Mouse (Mus musculus) liver, embryonic 12.5 days (tissue): Measurements from ENCODE around the gene Rap1gap. TPM values are rescaled to one million over a fixed set of nuclear protein-coding genes. Genes with fewer than 3 reads are reported as not detected.
A peak's percentile ranks its signal among the peaks of the same experiment; 100 is the strongest.

ENCODE experiments used
- ATAC-seq: fragments of 200-750 bp; cut with Nextera tagmentation; 2 replicates; pipeline ENCODE4 v1.8.0; 2017; ENCODE audit warnings: moderate number of reproducible peaks, mild to moderate bottlenecking, moderate library complexity
- H3K27ac ChIP-seq: fragments of 300-500 bp; sonication (generic); 2 replicates; pipeline ENCODE4 v1.5.1; 2016; ENCODE audit warnings: mild to moderate bottlenecking
- H3K27me3 ChIP-seq: fragments of 300-500 bp; sonication (generic); replicated peaks from 2 replicates; pipeline ENCODE4 v1.6.1; 2016; ENCODE audit warnings: mild to moderate bottlenecking, moderate library complexity
- H3K36me3 ChIP-seq: fragments of 300-500 bp; sonication (generic); 2 replicates; pipeline ENCODE4 v1.6.1; 2016; ENCODE audit warnings: mild to moderate bottlenecking, moderate library complexity
- H3K4me1 ChIP-seq: fragments of 300-500 bp; sonication (generic); 2 replicates; pipeline ENCODE4 v1.6.1; 2016
- H3K4me2 ChIP-seq: fragments of 300-500 bp; sonication (generic); 2 replicates; pipeline ENCODE4 v1.6.1; 2016; ENCODE audit warnings: mild to moderate bottlenecking, moderate library complexity
- H3K4me3 ChIP-seq: fragments of 300-500 bp; sonication (generic); 2 replicates; pipeline ENCODE4 v1.5.1; 2016; ENCODE audit warnings: mild to moderate bottlenecking, moderate library complexity
- H3K9ac ChIP-seq: fragments of 300-500 bp; sonication (generic); 2 replicates; pipeline ENCODE4 v1.6.1; 2016; ENCODE audit warnings: mild to moderate bottlenecking, moderate library complexity
- H3K9me3 ChIP-seq: fragments of 300-500 bp; sonication (generic); replicated peaks from 2 replicates; pipeline ENCODE4 v1.6.1; 2016; ENCODE audit warnings: mild to moderate bottlenecking, moderate library complexity
- WGBS: fragments of 180-500 bp; shearing (Covaris S2); methylation state at CpG from one replicate; pipeline ENCODE4 v1.1.7; 2016; ENCODE audit not compliant: insufficient replicate concordance; 5-methylcytosine and 5-hydroxymethylcytosine counted together
- polyA plus RNA-seq: library from polyadenylated mRNA; unstranded; fragments of >200 nt; fragmentation: Nextera tagmentation; extraction: Ambion mirVana; gene quantifications from 2 replicates; pipeline ENCODE4 v1.2.1, GENCODE M21; 2016

Gene Rap1gap
- polyA plus RNA-seq, 1 experiment from 2014 or later: 2.3 TPM

- Histone ChIP-seq H3K9me3 (no peaks in the 10 kb centered on the region), H3K27me3 (peaks cover 72% of the 10 kb centered on the region), H3K36me3 (no peaks in the 10 kb centered on the region), H3K4me3 (no peak overlapping the region), H3K4me2 (no peak overlapping the region), H3K4me1 (peaks cover 33% of the 10 kb centered on the region), H3K27ac (no peak overlapping the region), H3K9ac (no peak overlapping the region)
- WGBS: 57% methylated on average over 15 of the region's 15 CpGs
- ATAC-seq: no peak
These were observed 53.1 kb downstream of the Rap1gap start for GRCm38 (mm10) chr4:137717671-137718070.

GRCm38 (mm10) chr4:137719378-137720077 lies 55.0 kb downstream of the Rap1gap start:
- Histone ChIP-seq H3K36me3 (no peaks in the 10 kb centered on the region), H3K9me3 (no peaks in the 10 kb centered on the region), H3K27me3 (peaks cover 90% of the 10 kb centered on the region), H3K9ac (no peak overlapping the region), H3K4me1 (peaks cover 32% of the 10 kb centered on the region), H3K4me3 (no peak overlapping the region), H3K27ac (no peak overlapping the region), H3K4me2 (no peak overlapping the region)
- ATAC-seq: no peak
- 25% methylated on average over 15 of the region's 15 CpGs for WGBS

GRCm38 (mm10) chr4:137721563-137721962 lies 57.0 kb downstream of the Rap1gap start:
- Histone ChIP-seq H3K9me3 (no peaks in the 10 kb centered on the region), H3K36me3 (no peaks in the 10 kb centered on the region), H3K9ac (no peak overlapping the region), H3K27ac (no peak overlapping the region), H3K4me3 (no peak overlapping the region), H3K4me1 (peaks cover 45% of the 10 kb centered on the region), H3K4me2 (no peak overlapping the region), H3K27me3 (peaks cover 88% of the 10 kb centered on the region)
- 72% methylated on average over 15 of the region's 15 CpGs for WGBS
- ATAC-seq: no peak

GRCm38 (mm10) chr4:137722230-137722629 lies 57.7 kb downstream of the Rap1gap start:
- H3K36me3 ChIP-seq: no peaks in the 10 kb centered on the region
- H3K4me2 ChIP-seq: no peak overlapping the region
- 58% methylated on average over 3 of the region's 3 CpGs for WGBS
- no peak overlapping the region for H3K9ac ChIP-seq
- H3K4me1 ChIP-seq: peaks cover 45% of the 10 kb centered on the region
- peaks cover 88% of the 10 kb centered on the region for H3K27me3 ChIP-seq
- H3K9me3 ChIP-seq: no peaks in the 10 kb centered on the region
- H3K27ac ChIP-seq: no peak overlapping the region
- ATAC-seq: no peak
- H3K4me3 ChIP-seq: no peak overlapping the region

GRCm38 (mm10) chr4:137722692-137723427 lies 58.3 kb downstream of the Rap1gap start:
- H3K4me3 ChIP-seq: no peak overlapping the region

GRCm38 (mm10) chr4:137723527-137723926 lies 59.0 kb downstream of the Rap1gap start:
- WGBS: 29% methylated on average over 25 of the region's 25 CpGs
- Histone ChIP-seq H3K36me3 (no peaks in the 10 kb centered on the region), H3K9me3 (no peaks in the 10 kb centered on the region), H3K4me2 (peak overlapping the region; percentile 56), H3K9ac (no peak overlapping the region), H3K4me1 (peaks cover 52% of the 10 kb centered on the region), H3K4me3 (peak overlapping the region; percentile 34; the same call in 1 of the 2 replicates), H3K27me3 (peaks cover 88% of the 10 kb centered on the region), H3K27ac (no peak overlapping the region)
- ATAC-seq: no peak

More at GRCm38 (mm10) chr4:137722692-137723427, 58.3 kb downstream of the Rap1gap start:
- Histone ChIP-seq H3K36me3 (no peaks in the 10 kb centered on the region), H3K27ac (no peak overlapping the region), H3K9ac (no peak overlapping the region), H3K9me3 (no peaks in the 10 kb centered on the region), H3K27me3 (peaks cover 88% of the 10 kb centered on the region), H3K4me1 (peaks cover 49% of the 10 kb centered on the region), H3K4me2 (peak overlapping the region; percentile 56)
- WGBS: 16% methylated on average over 12 of the region's 12 CpGs
- no peak for ATAC-seq

GRCm38 (mm10) chr4:137724212-137724611 lies 59.7 kb downstream of the Rap1gap start:
- Histone ChIP-seq H3K27me3 (peaks cover 88% of the 10 kb centered on the region), H3K4me3 (peak overlapping the region; percentile 34), H3K36me3 (no peaks in the 10 kb centered on the region), H3K4me2 (peak overlapping the region; percentile 56), H3K9me3 (no peaks in the 10 kb centered on the region), H3K9ac (no peak overlapping the region; the same call in 1 of the 2 replicates), H3K4me1 (peaks cover 51% of the 10 kb centered on the region), H3K27ac (no peak overlapping the region)
- peak; percentile 38 for ATAC-seq
- 36% methylated on average over 11 of the region's 11 CpGs for WGBS

- WGBS: 33% methylated on average over 8 of the region's 8 CpGs
- peaks cover 45% of the 10 kb centered on the region for H3K4me1 ChIP-seq
- ATAC-seq: peak; percentile 17; the same call in 1 of the 2 replicates
- H3K4me3 ChIP-seq: peak overlapping the region; percentile 34
- peak overlapping the region; percentile 56 for H3K4me2 ChIP-seq
- H3K27ac ChIP-seq: no peak overlapping the region
- no peaks in the 10 kb centered on the region for H3K9me3 ChIP-seq
- H3K9ac ChIP-seq: no peak overlapping the region
- H3K27me3 ChIP-seq: peaks cover 88% of the 10 kb centered on the region
- no peaks in the 10 kb centered on the region for H3K36me3 ChIP-seq
These were observed 60.2 kb downstream of the Rap1gap start for GRCm38 (mm10) chr4:137724766-137725165.

- H3K27ac ChIP-seq: no peak overlapping the region
- no peaks in the 10 kb centered on the region for H3K9me3 ChIP-seq
- no peak overlapping the region for H3K9ac ChIP-seq
- ATAC-seq: no peak
- 61% methylated on average over 13 of the region's 13 CpGs for WGBS
- H3K36me3 ChIP-seq: no peaks in the 10 kb centered on the region
- H3K4me3 ChIP-seq: no peak overlapping the region
- H3K27me3 ChIP-seq: peaks cover 88% of the 10 kb centered on the region
- H3K4me2 ChIP-seq: no peak overlapping the region
- H3K4me1 ChIP-seq: peaks cover 43% of the 10 kb centered on the region
These were observed 61.1 kb downstream of the Rap1gap start for GRCm38 (mm10) chr4:137725541-137726145.

GRCm38 (mm10) chr4:137726739-137727505 lies 62.4 kb downstream of the Rap1gap start:
- WGBS: 66% methylated on average over 18 of the region's 18 CpGs
- Histone ChIP-seq H3K4me1 (peaks cover 43% of the 10 kb centered on the region), H3K27ac (no peak overlapping the region), H3K4me3 (no peak overlapping the region), H3K4me2 (no peak overlapping the region), H3K36me3 (no peaks in the 10 kb centered on the region), H3K9me3 (no peaks in the 10 kb centered on the region), H3K27me3 (peaks cover 85% of the 10 kb centered on the region), H3K9ac (no peak overlapping the region)
- ATAC-seq: 0 out of 2 replicates have a peak, but pooled peaks have one; percentile 3

- Histone ChIP-seq H3K4me1 (peaks cover 43% of the 10 kb centered on the region), H3K9me3 (no peaks in the 10 kb centered on the region), H3K9ac (no peak overlapping the region), H3K4me2 (no peak overlapping the region), H3K27me3 (peaks cover 86% of the 10 kb centered on the region), H3K4me3 (no peak overlapping the region), H3K36me3 (no peaks in the 10 kb centered on the region), H3K27ac (no peak overlapping the region)
- ATAC-seq: peak; percentile 38
- WGBS: 11% methylated on average over 18 of the region's 18 CpGs
These were observed 63.1 kb downstream of the Rap1gap start for GRCm38 (mm10) chr4:137727506-137728187.
